Mouse (Mus musculus) midbrain, embryonic 14.5 days (tissue): Measurements from ENCODE around the gene Ltv1. TPM values are rescaled to one million over a fixed set of nuclear protein-coding genes. Genes with fewer than 3 reads are reported as not detected.
"Not testable (repeated sequence)": the region's sequence is repeated elsewhere in the genome, so short reads cannot be mapped to it uniquely, and the experiment has no call there.

ENCODE experiments used
- ATAC-seq: fragments of 200-750 bp; cut with Nextera tagmentation; 2 replicates; pipeline ENCODE4 v1.8.0; 2017; ENCODE audit warnings: moderate number of reproducible peaks, moderate library complexity; ENCODE audit not compliant: low FRiP score, low TSS enrichment
- DNase-seq: peaks from one replicate; pipeline ENCODE4 v3.0.0-alpha.2; 2015
- H3K27ac ChIP-seq: fragments of 300-500 bp; sonication (generic); replicated peaks from 2 replicates; pipeline ENCODE4 v1.5.1; 2014; ENCODE audit warnings: mild to moderate bottlenecking, low read depth, low read length, moderate library complexity
- H3K27me3 ChIP-seq: fragments of 300-500 bp; sonication (generic); 2 replicates; pipeline ENCODE4 v1.6.1; 2014; ENCODE audit warnings: low read length, control low read depth, mixed read lengths; ENCODE audit not compliant: control insufficient read depth, insufficient read depth
- H3K36me3 ChIP-seq: fragments of 300-500 bp; sonication (generic); 2 replicates; pipeline ENCODE4 v1.6.1; 2014; ENCODE audit warnings: low read length, control low read depth; ENCODE audit not compliant: control insufficient read depth, insufficient read depth
- H3K4me1 ChIP-seq: fragments of 300-500 bp; sonication (generic); 2 replicates; pipeline ENCODE4 v1.6.1; 2014; ENCODE audit warnings: mild to moderate bottlenecking, antibody characterized with exemption, low read length, control low read depth; ENCODE audit not compliant: control insufficient read depth, insufficient read depth
- H3K4me2 ChIP-seq: fragments of 300-500 bp; sonication (generic); 2 replicates; pipeline ENCODE4 v1.6.1; 2014; ENCODE audit warnings: mild to moderate bottlenecking, low read length, moderate library complexity
- H3K4me3 ChIP-seq: fragments of 300-500 bp; sonication (generic); replicated peaks from 2 replicates; pipeline ENCODE4 v1.5.1; 2014; ENCODE audit warnings: low read depth, low read length
- H3K9ac ChIP-seq: fragments of 300-500 bp; sonication (generic); replicated peaks from 2 replicates; pipeline ENCODE4 v1.6.1; 2014; ENCODE audit warnings: mild to moderate bottlenecking, low read length, moderate library complexity
- H3K9me3 ChIP-seq: fragments of 300-500 bp; sonication (generic); 2 replicates; pipeline ENCODE4 v1.6.1; 2016; ENCODE audit warnings: low read length, control low read depth, mixed read lengths; ENCODE audit not compliant: control insufficient read depth
- WGBS: fragments of 180-500 bp; shearing (Covaris S2); extraction: QIAGEN DNeasy Blood & Tissue Kit; methylation state at CpG from one replicate; pipeline ENCODE4 v1.1.7; 2014; 5-methylcytosine and 5-hydroxymethylcytosine counted together
- polyA plus RNA-seq: library from polyadenylated mRNA; unstranded; fragments of >200 nt; fragmentation: Nextera tagmentation; extraction: Ambion mirVana; gene quantifications from 2 replicates; pipeline ENCODE4 v1.2.1, GENCODE M21; 2014

Ltv1 gene
- polyA plus RNA-seq, 1 experiment from 2014 or later: 39.3 TPM

GRCm38 (mm10) chr10:13209061-13209460 lies 16.1 kb upstream of the Ltv1 start:
- DNase-seq: no peak
- ATAC-seq: no peak
- H3K27me3 ChIP-seq: no peaks in the 10 kb centered on the region
- no peaks in the 10 kb centered on the region for H3K9me3 ChIP-seq
- no peak overlapping the region for H3K4me2 ChIP-seq
- no peak overlapping the region for H3K9ac ChIP-seq
- no peaks in the 10 kb centered on the region for H3K36me3 ChIP-seq
- WGBS: 87% methylated on average over 4 of the region's 4 CpGs
- no peak overlapping the region for H3K27ac ChIP-seq
- H3K4me1 ChIP-seq: no peaks in the 10 kb centered on the region
- no peak overlapping the region for H3K4me3 ChIP-seq

GRCm38 (mm10) chr10:13201741-13202293 lies 8.8 kb upstream of the Ltv1 start:
- no peak for DNase-seq
- no peaks in the 10 kb centered on the region for H3K4me1 ChIP-seq
- no peak overlapping the region for H3K4me3 ChIP-seq
- no peak overlapping the region for H3K9ac ChIP-seq
- no peak for ATAC-seq
- no peak overlapping the region for H3K4me2 ChIP-seq
- WGBS: 96% methylated on average over 6 of the region's 6 CpGs
- H3K9me3 ChIP-seq: no peaks in the 10 kb centered on the region
- no peaks in the 10 kb centered on the region for H3K27me3 ChIP-seq
- H3K27ac ChIP-seq: no peak overlapping the region
- H3K36me3 ChIP-seq: no peaks in the 10 kb centered on the region

- Histone ChIP-seq H3K9me3 (no peaks in the 10 kb centered on the region), H3K4me2 (no peak overlapping the region), H3K36me3 (no peaks in the 10 kb centered on the region), H3K4me3 (no peak overlapping the region), H3K4me1 (no peaks in the 10 kb centered on the region), H3K27me3 (no peaks in the 10 kb centered on the region), H3K27ac (no peak overlapping the region), H3K9ac (no peak overlapping the region)
- DNase-seq: no peak
- no peak for ATAC-seq
- WGBS: 95% methylated on average over 3 of the region's 3 CpGs
Measured at GRCm38 (mm10) chr10:13200862-13201261, 7.9 kb upstream of the Ltv1 start.

GRCm38 (mm10) chr10:13199234-13199633 lies 6.3 kb upstream of the Ltv1 start:
- Histone ChIP-seq H3K4me3 (no peak overlapping the region), H3K4me2 (no peak overlapping the region), H3K27me3 (no peaks in the 10 kb centered on the region), H3K9me3 (no peaks in the 10 kb centered on the region), H3K9ac (no peak overlapping the region), H3K4me1 (no peaks in the 10 kb centered on the region), H3K36me3 (no peaks in the 10 kb centered on the region), H3K27ac (no peak overlapping the region)
- WGBS: 95% methylated on average over 1 of the region's 1 CpGs
- ATAC-seq (no peak), DNase-seq (no peak)

GRCm38 (mm10) chr10:13196872-13197507 lies 4.0 kb upstream of the Ltv1 start:
- DNase-seq (no peak), ATAC-seq (no peak)
- no peaks in the 10 kb centered on the region for H3K36me3 ChIP-seq
- 0 out of 2 replicates have a peak, but pooled peaks cover 5% of the 10 kb centered on the region for H3K4me1 ChIP-seq
- H3K4me3 ChIP-seq: no peak overlapping the region
- H3K9me3 ChIP-seq: no peaks in the 10 kb centered on the region
- no peak overlapping the region for H3K27ac ChIP-seq
- no peak overlapping the region for H3K9ac ChIP-seq
- no peaks in the 10 kb centered on the region for H3K27me3 ChIP-seq
- WGBS: 81% methylated on average over 8 of the region's 8 CpGs
- H3K4me2 ChIP-seq: no peak overlapping the region

- ATAC-seq: 0 out of 2 replicates have a peak, but pooled peaks have one; percentile 8
- not testable (repeated sequence) for DNase-seq, H3K4me1 ChIP-seq, H3K9ac ChIP-seq, H3K27ac ChIP-seq, H3K27me3 ChIP-seq, H3K9me3 ChIP-seq
- 85% methylated on average over 7 of the region's 7 CpGs for WGBS
- H3K36me3 ChIP-seq: peaks cover 21% of the 10 kb centered on the region
- peak overlapping the region; percentile 64 for H3K4me2 ChIP-seq
- H3K4me3 ChIP-seq: peak overlapping the region; percentile 91
Measured at GRCm38 (mm10) chr10:13193496-13193895, 528 bp upstream of the Ltv1 start.

- Histone ChIP-seq H3K4me1 (0 out of 2 replicates have a peak, but pooled peaks cover 6% of the 10 kb centered on the region), H3K4me3 (no peak overlapping the region), H3K4me2 (no peak overlapping the region), H3K27me3 (no peaks in the 10 kb centered on the region), H3K36me3 (peaks cover 47% of the 10 kb centered on the region), H3K9me3 (no peaks in the 10 kb centered on the region), H3K9ac (no peak overlapping the region), H3K27ac (no peak overlapping the region)
- 94% methylated on average over 5 of the region's 5 CpGs for WGBS
- ATAC-seq (no peak), DNase-seq (no peak)
Measured at GRCm38 (mm10) chr10:13189881-13190280, 3.1 kb downstream of the Ltv1 start.

- Histone ChIP-seq H3K27ac (no peak overlapping the region), H3K27me3 (no peaks in the 10 kb centered on the region), H3K4me1 (no peaks in the 10 kb centered on the region), H3K4me2 (no peak overlapping the region), H3K9me3 (no peaks in the 10 kb centered on the region), H3K4me3 (no peak overlapping the region), H3K9ac (no peak overlapping the region), H3K36me3 (peaks cover 67% of the 10 kb centered on the region)
- WGBS: 95% methylated on average over 3 of the region's 3 CpGs
- ATAC-seq (no peak), DNase-seq (no peak)
Measured at GRCm38 (mm10) chr10:13186754-13187153, 6.2 kb downstream of the Ltv1 start.

- DNase-seq (no peak), ATAC-seq (no peak)
- H3K4me2 ChIP-seq: no peak overlapping the region
- H3K36me3 ChIP-seq: peaks cover 77% of the 10 kb centered on the region
- no peak overlapping the region for H3K4me3 ChIP-seq
- no peaks in the 10 kb centered on the region for H3K4me1 ChIP-seq
- H3K27ac ChIP-seq: no peak overlapping the region
- no peaks in the 10 kb centered on the region for H3K9me3 ChIP-seq
- WGBS: 97% methylated on average over 4 of the region's 4 CpGs
- H3K27me3 ChIP-seq: no peaks in the 10 kb centered on the region
- H3K9ac ChIP-seq: no peak overlapping the region
Measured at GRCm38 (mm10) chr10:13184170-13184766, 8.7 kb downstream of the Ltv1 start.
